Mouse (Mus musculus): ENCODE results near the gene Lhx4. TPM values are rescaled to one million over a fixed set of nuclear protein-coding genes. Genes with fewer than 3 reads are reported as not detected.

The Lhx4 gene
- not detected in 2 replicates for polyA plus RNA-seq (2012)

GRCm38 (mm10) chr1:155751484-155752255 is at the start of gene Lhx4:
TSS of gene Lhx4 (minus strand) at chr1:155751684.

Other genes with a start within 250 kb of the Lhx4 start
- 346 and 356 TPM in 2 replicates for gene Acbd6, start 193.6 kb downstream of the Lhx4 start, polyA plus RNA-seq (2012)
- 26.3 and 28.6 TPM in 2 replicates for gene Qsox1, start 61.2 kb upstream of the Lhx4 start, polyA plus RNA-seq (2012)
- gene Cep350, start 221.6 kb upstream of the Lhx4 start, polyA plus RNA-seq (2012) = 3.7 and 5.5 TPM in 2 replicates